Mouse (Mus musculus): ENCODE measurements around the gene Olfr212. TPM values are rescaled to one million over a fixed set of nuclear protein-coding genes. Genes with fewer than 3 reads are reported as not detected.

The Olfr212 gene
- polyA plus RNA-seq, 1 experiment from 2014 or later: 0.05 TPM

DNA sequence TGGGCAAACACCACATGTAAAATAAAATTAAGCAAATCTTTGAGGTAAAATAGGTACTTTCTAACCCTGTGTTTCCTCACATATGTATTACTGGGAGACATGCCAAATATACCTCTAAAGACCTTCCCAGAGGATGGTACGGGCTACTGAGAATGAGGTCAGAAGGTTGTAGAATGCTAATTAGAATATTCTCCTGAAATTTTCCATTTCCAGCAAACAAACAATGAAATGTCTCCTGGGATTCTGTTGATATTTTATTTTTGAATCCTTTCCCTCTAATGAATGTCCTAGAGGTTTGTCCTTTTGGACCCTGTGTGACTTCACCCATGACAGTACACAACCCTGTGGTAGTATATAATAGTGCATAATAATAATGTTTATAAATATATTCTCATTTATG lies 47.6 kb downstream of the Olfr212 start, which contains the start of gene Olfr214:
TSS of gene Olfr214 (plus strand) at position 301 of the 400 bp plus-strand sequence.
- Histone ChIP-seq H3K27ac (ENCODE audit: low read depth, low read length) (no peak within 1 kb of the TSS), H3K9ac (ENCODE audit: low read depth, low read length) (no peak within 1 kb of the TSS), H3K27me3 (replicated peaks; ENCODE audit: control insufficient read depth, insufficient read depth, low read length) (no peaks in the 10 kb centered on the region), H3K4me2 (replicated peaks; ENCODE audit: low read depth) (no peak within 1 kb of the TSS), H3K36me3 (ENCODE audit: control insufficient read depth, insufficient read depth) (no peaks in the 10 kb centered on the region), H3K4me3 (ENCODE audit: low read depth, low read length) (no peak within 1 kb of the TSS), H3K4me1 (replicated peaks; ENCODE audit: control insufficient read depth, insufficient read depth, low read length) (no peaks in the 10 kb centered on the region), H3K9me3 (ENCODE audit: control insufficient read depth) (no peaks in the 10 kb centered on the region)
- 80% methylated on average over 1 of the region's 1 CpGs for WGBS
- no peak for TF ChIP-seq CTCF (IDR thresholded peaks at IDR 0.05; ENCODE audit: low read depth)
- ATAC-seq: no peak

DNA sequence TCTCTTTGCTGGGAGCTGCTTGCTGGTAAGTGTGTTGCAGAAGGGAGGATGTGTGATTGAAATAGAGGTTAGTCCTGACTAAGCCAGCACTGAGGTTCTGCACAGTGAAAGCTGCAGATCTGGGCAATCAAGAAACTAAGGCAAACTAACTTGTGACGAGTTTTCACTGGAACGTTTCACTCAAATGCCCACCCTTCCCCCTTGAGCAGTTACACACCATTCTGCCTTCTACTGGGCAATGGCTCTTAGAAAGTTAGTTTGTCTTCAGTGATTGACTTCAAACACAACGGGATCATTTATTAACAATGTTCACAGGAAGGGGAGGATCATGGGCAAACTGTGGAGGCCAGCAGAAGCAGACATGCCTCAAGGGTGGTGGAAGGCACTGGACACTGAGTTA lies 48.6 kb downstream of the Olfr212 start:
- Histone ChIP-seq H3K27ac (ENCODE audit: low read depth, low read length) (no peak overlapping the region), H3K4me1 (replicated peaks; ENCODE audit: control insufficient read depth, insufficient read depth, low read length) (no peaks in the 10 kb centered on the region), H3K4me2 (replicated peaks; ENCODE audit: low read depth) (no peak overlapping the region), H3K27me3 (replicated peaks; ENCODE audit: control insufficient read depth, insufficient read depth, low read length) (no peaks in the 10 kb centered on the region), H3K36me3 (ENCODE audit: control insufficient read depth, insufficient read depth) (no peaks in the 10 kb centered on the region), H3K9me3 (ENCODE audit: control insufficient read depth) (no peaks in the 10 kb centered on the region), H3K4me3 (ENCODE audit: low read depth, low read length) (no peak overlapping the region), H3K9ac (ENCODE audit: low read depth, low read length) (no peak overlapping the region)
- no peak for TF ChIP-seq CTCF (IDR thresholded peaks at IDR 0.05; ENCODE audit: low read depth)
- WGBS: 27% methylated on average over 3 of the region's 3 CpGs
- no peak for ATAC-seq

Other genes with a start within 250 kb of the Olfr212 start
- 1.1 and 1.2 TPM in 2 replicates for gene Zfand4, start 242.3 kb upstream of the Olfr212 start, polyA plus RNA-seq (2015; fragmentation: Nextera tagmentation; extraction: Ambion mirVana)
- 29.4 and 31.5 TPM in 2 replicates for gene March8, start 168.5 kb upstream of the Olfr212 start, polyA plus RNA-seq (2015; fragmentation: Nextera tagmentation; extraction: Ambion mirVana)
- gene Alox5, start 45.3 kb upstream of the Olfr212 start, polyA plus RNA-seq (2015; fragmentation: Nextera tagmentation; extraction: Ambion mirVana): 0.43 and 0.48 TPM in 2 replicates
- not detected in 2 replicates for gene Olfr211, start 17.4 kb upstream of the Olfr212 start, polyA plus RNA-seq (2015; fragmentation: Nextera tagmentation; extraction: Ambion mirVana)
- gene Olfr213, start 31.9 kb downstream of the Olfr212 start, polyA plus RNA-seq (2015; fragmentation: Nextera tagmentation; extraction: Ambion mirVana): not detected in 2 replicates
- 0.24 and 0.35 TPM in 2 replicates for gene Gm5580, start 44.6 kb downstream of the Olfr212 start, polyA plus RNA-seq (2015; fragmentation: Nextera tagmentation; extraction: Ambion mirVana)
- gene Olfr214, start 47.7 kb downstream of the Olfr212 start, polyA plus RNA-seq (2015; fragmentation: Nextera tagmentation; extraction: Ambion mirVana): not detected in 2 replicates
- not detected in 2 replicates for gene Olfr215, start 77.7 kb downstream of the Olfr212 start, polyA plus RNA-seq (2015; fragmentation: Nextera tagmentation; extraction: Ambion mirVana)
- 41.8 and 43.3 TPM in 2 replicates for gene Zfp422, start 122.5 kb downstream of the Olfr212 start, polyA plus RNA-seq (2015; fragmentation: Nextera tagmentation; extraction: Ambion mirVana)
- gene Depp1, start 144.1 kb downstream of the Olfr212 start, polyA plus RNA-seq (2015; fragmentation: Nextera tagmentation; extraction: Ambion mirVana): 11.2 and 13.0 TPM in 2 replicates
- 6.4 and 6.7 TPM in 2 replicates for gene Rassf4, start 167.4 kb downstream of the Olfr212 start, polyA plus RNA-seq (2015; fragmentation: Nextera tagmentation; extraction: Ambion mirVana)
- gene Tmem72, start 210.4 kb downstream of the Olfr212 start, polyA plus RNA-seq (2015; fragmentation: Nextera tagmentation; extraction: Ambion mirVana): 0.01 TPM in 1 of 2 replicates, not detected in the other

Measured in intestine, postnatal 0 days (tissue).